Comparison of ENCODE assay signal across 14 mouse cellular contexts in the genomic region with DNA sequence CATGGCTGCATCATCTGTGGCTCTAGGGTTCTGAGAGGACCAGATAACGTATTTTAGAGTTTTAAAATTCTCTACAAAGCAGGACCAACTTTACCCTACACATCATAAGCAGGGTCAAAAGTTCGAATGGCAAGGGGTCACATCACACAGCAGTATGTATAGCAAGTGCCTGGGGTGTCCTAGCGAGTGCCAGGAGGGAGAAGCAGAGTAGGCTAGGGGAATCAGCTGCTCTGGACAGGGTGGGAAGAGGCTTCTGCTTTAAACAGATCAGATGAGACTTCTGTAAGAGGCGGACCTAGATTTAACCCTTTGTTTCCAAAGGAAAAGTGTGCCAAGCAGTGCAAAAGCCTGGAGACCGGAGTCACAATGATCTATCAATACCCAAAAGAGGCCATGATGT.
"Had no signal": no experiment of that assay in that cellular context is flagged by ENCODE, and none has a peak within 500 bp of the region (broad histone marks: within the 10 kb centered on the region; RNA-seq: fewer than 3 reads in every experiment).

No protein-coding gene starts in this region.

- H3K4me1 ChIP-seq: liver, embryonic 12.5 days had no signal

- H3K9me3 ChIP-seq: kidney, embryonic 15.5 days; limb, embryonic 15.5 days; liver, embryonic 12.5 days; neural tube, embryonic 12.5 days had no signal

- H3K9ac ChIP-seq: kidney, embryonic 15.5 days; limb, embryonic 15.5 days; liver, embryonic 12.5 days; lung, embryonic 14.5 days; neural tube, embryonic 12.5 days had no signal

- H3K27me3 ChIP-seq: kidney, embryonic 15.5 days; limb, embryonic 15.5 days; neural tube, embryonic 12.5 days had no signal

- H3K36me3 ChIP-seq: kidney, embryonic 15.5 days; limb, embryonic 15.5 days; liver, embryonic 12.5 days had no signal

- H3K4me3 ChIP-seq: kidney, embryonic 15.5 days; limb, embryonic 15.5 days; liver, embryonic 12.5 days; midbrain, embryonic 10.5 days; myocyte; neural tube, embryonic 12.5 days had no signal

- DNase-seq: kidney, adult 2 months; kidney, postnatal 14 days; lung, embryonic 14.5 days; lung, postnatal 10 days; lung, postnatal 4 days; right cerebral cortex, adult 18-20 months; thymus, postnatal 4 days had no signal

- H3K27ac ChIP-seq: kidney, embryonic 15.5 days; limb, embryonic 15.5 days; liver, embryonic 12.5 days; midbrain, embryonic 10.5 days; neural tube, embryonic 12.5 days; stomach, postnatal 0 days had no signal

- ATAC-seq: liver, embryonic 12.5 days had no signal

- H3K4me2 ChIP-seq: kidney, embryonic 15.5 days; limb, embryonic 15.5 days; liver, embryonic 12.5 days; lung, embryonic 14.5 days; neural tube, embryonic 12.5 days had no signal
